Mouse (Mus musculus): ENCODE data around the gene Bpi. TPM values are rescaled to one million over a fixed set of nuclear protein-coding genes. Genes with fewer than 3 reads are reported as not detected.

Bpi gene
- polyA plus RNA-seq, 1 experiment from 2014 or later = not detected

- Histone ChIP-seq H3K27ac (no peak overlapping the region), H3K36me3 (ENCODE audit: inconsistent target) (no peaks in the 10 kb centered on the region), H3K4me3 (ENCODE audit: inconsistent target) (no peak overlapping the region), H3K79me2 (ENCODE audit: inconsistent target) (no peaks in the 10 kb centered on the region)
- WGBS (ENCODE audit: missing documents) = 93% methylated on average over 6 of the region's 6 CpGs
These were observed 27.3 kb upstream of the Bpi start for GRCm38 (mm10) chr2:158230617-158231016.

- WGBS (ENCODE audit: missing documents) = 92% methylated on average over 5 of the region's 5 CpGs
These were observed 26.8 kb upstream of the Bpi start for GRCm38 (mm10) chr2:158231071-158231470.

GRCm38 (mm10) chr2:158232414-158232813 is 25.5 kb upstream of the Bpi start:
- H3K4me3 ChIP-seq (ENCODE audit: inconsistent target) = no peak overlapping the region
- no peaks in the 10 kb centered on the region for H3K79me2 ChIP-seq (ENCODE audit: inconsistent target)
- no peaks in the 10 kb centered on the region for H3K36me3 ChIP-seq (ENCODE audit: inconsistent target)
- WGBS (ENCODE audit: missing documents) = 86% methylated on average over 3 of the region's 3 CpGs
- H3K27ac ChIP-seq = no peak overlapping the region

More at GRCm38 (mm10) chr2:158231071-158231470, 26.8 kb upstream of the Bpi start:
- H3K36me3 ChIP-seq (ENCODE audit: inconsistent target) = no peaks in the 10 kb centered on the region
- H3K79me2 ChIP-seq (ENCODE audit: inconsistent target) = no peaks in the 10 kb centered on the region
- H3K27ac ChIP-seq = no peak overlapping the region
- H3K4me3 ChIP-seq (ENCODE audit: inconsistent target) = no peak overlapping the region

DNA sequence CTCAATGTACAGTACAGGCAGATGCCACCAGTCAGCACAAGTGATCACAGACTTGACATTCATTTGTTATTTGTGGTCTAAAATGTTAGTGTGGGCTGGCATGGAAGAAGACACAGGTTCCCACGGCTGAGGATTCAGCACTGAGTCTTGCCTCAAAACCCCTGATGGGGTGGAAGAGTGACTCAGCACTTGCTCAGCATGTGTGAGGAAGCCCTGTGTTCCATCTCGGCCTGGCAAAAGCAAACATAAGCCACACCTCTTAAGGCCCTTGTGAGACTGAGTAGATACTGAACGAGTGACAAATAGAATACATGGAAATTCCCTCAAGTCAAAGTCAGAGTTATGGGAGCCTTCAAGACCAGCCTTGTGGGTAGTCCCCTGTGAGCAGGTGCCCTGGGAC is 24.8 kb upstream of the Bpi start:
- 36% methylated on average over 3 of the region's 3 CpGs for WGBS (ENCODE audit: missing documents)
- H3K27ac ChIP-seq = no peak overlapping the region
- H3K36me3 ChIP-seq (ENCODE audit: inconsistent target) = no peaks in the 10 kb centered on the region
- no peak overlapping the region for H3K4me3 ChIP-seq (ENCODE audit: inconsistent target)
- no peaks in the 10 kb centered on the region for H3K79me2 ChIP-seq (ENCODE audit: inconsistent target)

DNA sequence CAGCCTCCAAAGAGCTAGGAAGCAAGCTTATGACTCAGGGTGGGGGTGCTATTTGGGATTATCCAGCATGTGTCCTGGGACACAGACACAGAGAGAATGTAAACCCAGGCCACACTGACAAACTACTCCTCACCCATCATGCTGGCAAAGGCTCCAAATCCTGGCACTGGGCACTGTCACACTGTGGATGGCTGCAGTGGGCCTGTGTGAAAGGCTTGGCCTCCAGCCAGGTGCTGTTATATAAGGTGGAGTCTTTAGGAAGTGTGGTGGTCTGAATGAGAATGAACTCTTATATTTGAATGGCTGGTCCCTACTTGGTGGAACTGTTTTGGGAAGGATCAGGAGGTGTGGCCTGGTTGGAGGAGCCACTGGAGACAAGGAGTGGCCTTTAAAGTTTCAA is 21.2 kb upstream of the Bpi start:
- no peak overlapping the region for H3K27ac ChIP-seq
- no peaks in the 10 kb centered on the region for H3K79me2 ChIP-seq (ENCODE audit: inconsistent target)
- no peaks in the 10 kb centered on the region for H3K36me3 ChIP-seq (ENCODE audit: inconsistent target)
- no peak overlapping the region for H3K4me3 ChIP-seq (ENCODE audit: inconsistent target)

GRCm38 (mm10) chr2:158238101-158238500 is 19.8 kb upstream of the Bpi start:
- Histone ChIP-seq H3K79me2 (ENCODE audit: inconsistent target) (no peaks in the 10 kb centered on the region), H3K4me3 (ENCODE audit: inconsistent target) (no peak overlapping the region), H3K27ac (no peak overlapping the region), H3K36me3 (ENCODE audit: inconsistent target) (no peaks in the 10 kb centered on the region)
- 99% methylated on average over 5 of the region's 5 CpGs for WGBS (ENCODE audit: missing documents)

- no peaks in the 10 kb centered on the region for H3K36me3 ChIP-seq (ENCODE audit: inconsistent target)
- WGBS (ENCODE audit: missing documents) = 81% methylated on average over 5 of the region's 5 CpGs
These were observed 16.7 kb upstream of the Bpi start for GRCm38 (mm10) chr2:158241126-158241738.

DNA sequence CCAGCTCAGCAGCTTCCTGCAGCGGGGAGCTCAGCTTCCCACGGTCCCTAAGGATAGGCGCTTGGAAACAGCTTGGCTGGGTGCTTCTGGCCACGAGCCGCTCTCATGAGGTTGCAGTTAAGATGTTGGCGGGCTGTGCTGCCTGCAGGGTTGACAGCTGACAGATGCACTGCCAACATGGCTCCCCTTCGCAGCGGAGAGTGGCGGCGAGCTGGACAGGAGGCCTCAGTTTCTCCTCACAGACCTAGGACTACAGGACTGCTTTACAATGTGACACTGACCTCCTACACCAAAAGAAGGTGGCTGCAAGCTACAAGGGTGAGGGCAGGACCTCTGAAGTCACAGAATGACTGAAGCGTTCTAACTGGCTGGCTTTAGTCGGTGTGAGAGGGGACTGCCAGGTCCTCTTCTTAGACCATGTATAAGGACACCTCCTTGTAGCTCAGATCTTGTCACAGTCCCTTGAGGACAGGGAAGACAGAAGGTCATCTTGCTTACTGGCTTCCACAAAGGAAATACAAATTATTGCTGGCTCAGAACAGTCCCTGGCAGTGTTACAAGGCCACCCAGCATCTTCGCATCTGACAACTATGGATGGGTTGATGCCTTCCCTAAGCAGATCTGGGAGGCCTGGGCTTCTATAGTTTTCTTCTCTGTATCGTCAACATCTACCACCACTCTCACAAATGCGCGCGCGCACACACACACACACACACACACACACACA is 15.6 kb upstream of the Bpi start:
- WGBS (ENCODE audit: missing documents) = 88% methylated on average over 18 of the region's 18 CpGs
- Histone ChIP-seq H3K27ac (no peak overlapping the region), H3K36me3 (ENCODE audit: inconsistent target) (no peaks in the 10 kb centered on the region), H3K4me3 (ENCODE audit: inconsistent target) (no peak overlapping the region), H3K79me2 (ENCODE audit: inconsistent target) (no peaks in the 10 kb centered on the region)

More at GRCm38 (mm10) chr2:158241126-158241738, 16.7 kb upstream of the Bpi start:
- Histone ChIP-seq H3K27ac (no peak overlapping the region), H3K79me2 (ENCODE audit: inconsistent target) (no peaks in the 10 kb centered on the region), H3K4me3 (ENCODE audit: inconsistent target) (no peak overlapping the region)

GRCm38 (mm10) chr2:158243129-158243870 is 14.6 kb upstream of the Bpi start:
- Histone ChIP-seq H3K27ac (no peak overlapping the region), H3K4me3 (ENCODE audit: inconsistent target) (no peak overlapping the region), H3K36me3 (ENCODE audit: inconsistent target) (no peaks in the 10 kb centered on the region), H3K79me2 (ENCODE audit: inconsistent target) (no peaks in the 10 kb centered on the region)
- WGBS (ENCODE audit: missing documents) = 86% methylated on average over 18 of the region's 18 CpGs

DNA sequence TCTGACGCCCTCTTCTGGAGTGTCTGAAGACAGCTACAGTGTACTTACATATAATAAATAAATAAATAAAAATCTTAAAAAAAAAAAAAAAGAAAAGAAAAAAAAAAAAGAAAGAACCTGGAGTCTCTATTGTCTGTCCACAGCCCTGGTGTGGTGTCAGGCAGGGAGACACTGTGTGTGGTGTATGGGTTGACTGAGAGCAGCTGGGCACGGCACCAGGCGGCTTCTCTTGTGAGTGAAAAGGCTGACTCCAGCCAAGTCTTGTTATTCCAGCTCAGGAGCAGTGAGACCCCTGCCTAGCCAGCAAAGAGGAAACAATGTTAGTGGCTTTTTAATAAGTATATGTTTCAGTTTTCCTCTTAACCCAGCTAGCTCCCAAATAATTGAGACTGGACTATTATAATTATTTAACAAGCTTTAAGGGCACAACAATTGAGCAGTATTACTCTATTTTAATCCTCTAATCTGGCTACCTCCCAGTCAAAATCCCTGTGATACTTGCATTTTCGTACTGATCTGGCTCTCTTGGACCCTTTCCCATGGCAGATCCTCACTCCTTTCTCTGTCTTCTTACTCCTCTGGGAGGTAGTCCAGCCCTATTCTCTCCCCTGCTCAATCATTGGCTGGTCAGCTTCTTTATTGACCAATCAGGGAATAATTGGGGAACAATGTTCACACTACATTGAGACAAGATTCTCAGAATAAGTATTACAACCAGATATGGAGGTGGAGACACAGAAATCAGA is 12.6 kb upstream of the Bpi start:
- no peak overlapping the region for H3K27ac ChIP-seq
- no peaks in the 10 kb centered on the region for H3K36me3 ChIP-seq (ENCODE audit: inconsistent target)
- no peaks in the 10 kb centered on the region for H3K79me2 ChIP-seq (ENCODE audit: inconsistent target)
- H3K4me3 ChIP-seq (ENCODE audit: inconsistent target) = no peak overlapping the region
- WGBS (ENCODE audit: missing documents) = 100% methylated on average over 2 of the region's 4 CpGs

GRCm38 (mm10) chr2:158247852-158248251 is 10.0 kb upstream of the Bpi start:
- no peaks in the 10 kb centered on the region for H3K79me2 ChIP-seq (ENCODE audit: inconsistent target)
- no peak overlapping the region for H3K27ac ChIP-seq
- 88% methylated on average over 6 of the region's 6 CpGs for whole genome bisulfite sequencing (ENCODE audit: missing documents)
- no peak overlapping the region for H3K4me3 ChIP-seq (ENCODE audit: inconsistent target)
- no peaks in the 10 kb centered on the region for H3K36me3 ChIP-seq (ENCODE audit: inconsistent target)

DNA sequence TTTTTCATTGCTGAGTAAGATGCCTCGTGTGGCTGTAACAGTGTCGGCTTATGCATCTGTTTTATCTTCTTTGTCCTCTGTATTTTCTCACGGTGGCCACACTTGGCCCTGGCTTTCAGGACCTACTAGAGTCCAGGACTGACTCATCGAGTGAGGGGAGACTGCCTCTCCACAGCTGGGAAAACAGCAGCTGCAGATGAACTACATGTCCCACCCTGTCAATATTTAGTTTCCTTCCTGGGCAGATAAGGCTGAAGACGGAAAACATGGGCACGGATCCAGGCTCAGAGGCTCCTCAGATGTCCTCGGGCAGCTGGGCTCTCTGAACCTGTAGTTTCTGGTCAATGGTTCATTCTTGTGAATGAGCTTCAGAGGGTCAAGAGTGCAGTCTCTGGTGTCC is 9.6 kb upstream of the Bpi start:
- WGBS (ENCODE audit: missing documents) = 58% methylated on average over 7 of the region's 7 CpGs
- Histone ChIP-seq H3K4me3 (ENCODE audit: inconsistent target) (no peak overlapping the region), H3K36me3 (ENCODE audit: inconsistent target) (no peaks in the 10 kb centered on the region), H3K79me2 (ENCODE audit: inconsistent target) (no peaks in the 10 kb centered on the region), H3K27ac (no peak overlapping the region)

- no peaks in the 10 kb centered on the region for H3K79me2 ChIP-seq (ENCODE audit: inconsistent target)
- H3K4me3 ChIP-seq (ENCODE audit: inconsistent target) = no peak overlapping the region
- H3K36me3 ChIP-seq (ENCODE audit: inconsistent target) = no peaks in the 10 kb centered on the region
- H3K27ac ChIP-seq = no peak overlapping the region
- 81% methylated on average over 4 of the region's 4 CpGs for WGBS (ENCODE audit: missing documents)
These were observed 7.3 kb upstream of the Bpi start for GRCm38 (mm10) chr2:158250558-158250957.

GRCm38 (mm10) chr2:158253806-158254205 is 4.1 kb upstream of the Bpi start:
- WGBS (ENCODE audit: missing documents) = 85% methylated on average over 5 of the region's 5 CpGs
- Histone ChIP-seq H3K27ac (no peak overlapping the region), H3K79me2 (ENCODE audit: inconsistent target) (no peaks in the 10 kb centered on the region), H3K4me3 (ENCODE audit: inconsistent target) (no peak overlapping the region), H3K36me3 (ENCODE audit: inconsistent target) (no peaks in the 10 kb centered on the region)
